Mouse (Mus musculus) E14TG2a.4 (cell line): ENCODE data around the gene Gtdc1.
"Not testable (repeated sequence)": the region's sequence is repeated elsewhere in the genome, so short reads cannot be mapped to it uniquely, and the experiment has no call there.

Source experiments
- CTCF ChIP-seq: conservative IDR thresholded peaks from 2 replicates; pipeline ENCODE4 v1.5.1; 2014; ENCODE audit warnings: low read length
- POU5F1 ChIP-seq: IDR thresholded peaks from 2 replicates; pipeline ENCODE4 v1.6.1; 2014; ENCODE audit warnings: low read length, borderline replicate concordance

GRCm38 (mm10) chr2:44599653-44600052 is 327.8 kb downstream of the Gtdc1 start:
- TF ChIP-seq CTCF, POU5F1: not testable (repeated sequence)
